Mouse (Mus musculus): Measurements from ENCODE around the gene Exosc9. TPM values are rescaled to one million over a fixed set of nuclear protein-coding genes. Genes with fewer than 3 reads are reported as not detected.

Gene Exosc9
- polyA plus RNA-seq (2015; fragmentation: Nextera tagmentation; extraction: Ambion mirVana), result 94.8 and 95.5 TPM in 2 replicates

DNA sequence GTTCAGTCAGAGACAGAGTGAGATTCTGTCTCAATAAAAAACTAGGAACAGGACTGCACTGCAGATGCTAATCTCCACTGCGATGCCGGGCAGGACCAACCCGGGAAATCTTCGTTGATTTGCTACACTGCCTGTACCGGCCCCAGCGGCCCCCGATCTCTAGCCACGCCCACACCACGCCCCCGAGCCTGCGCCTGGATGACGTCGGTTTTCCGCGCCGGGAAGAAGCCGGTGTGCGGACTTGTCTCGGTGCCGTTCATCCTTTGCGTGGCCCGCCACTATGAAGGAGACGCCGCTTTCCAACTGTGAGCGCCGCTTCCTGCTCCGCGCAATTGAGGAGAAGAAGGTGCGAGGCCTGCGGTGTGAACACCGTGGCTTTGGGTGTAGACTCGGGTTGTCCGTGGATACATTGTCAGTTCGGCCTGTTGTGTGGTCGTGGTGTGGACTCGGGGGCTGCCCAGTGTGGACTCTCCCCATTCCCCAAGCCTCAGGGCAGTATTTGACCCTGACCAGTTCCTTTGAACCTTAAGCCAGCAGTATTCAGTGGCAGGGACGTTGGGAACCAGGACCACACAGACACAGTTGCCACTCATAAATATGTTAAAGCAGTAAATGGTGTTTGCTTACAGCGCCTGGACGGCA, at the start of gene Exosc9:
Gene Exosc9, plus strand, starts transcription at position 201 of the 642 bp plus-strand sequence.
- ATAC-seq (ENCODE audit: low read depth), result peak; percentile 98

DNA sequence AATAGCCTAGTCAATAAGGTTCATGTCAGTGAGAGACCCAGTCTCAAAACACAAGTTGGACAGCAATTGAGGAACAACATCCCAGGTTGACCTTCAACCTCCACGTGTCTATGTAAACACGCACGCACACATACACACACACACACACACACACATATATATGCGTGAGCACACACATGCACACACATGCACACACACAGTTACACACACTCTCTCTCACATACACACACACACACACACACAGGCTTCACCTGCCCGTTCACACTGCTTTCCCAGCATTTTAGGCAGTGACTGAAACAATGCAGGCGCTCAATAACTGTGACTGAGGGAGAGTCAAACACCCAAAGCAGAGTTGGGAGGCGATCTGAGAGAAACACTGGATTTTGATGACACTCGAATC, 47.1 kb upstream of the Exosc9 start:
- Histone ChIP-seq H3K4me2 (no peak overlapping the region), H3K27ac (replicated peaks) (no peak overlapping the region), H3K27me3 (no peaks in the 10 kb centered on the region), H3K9ac (no peak overlapping the region), H3K9me3 (no peaks in the 10 kb centered on the region), H3K4me3 (no peak overlapping the region), H3K36me3 (no peaks in the 10 kb centered on the region), H3K4me1 (replicated peaks) (no peaks in the 10 kb centered on the region)
- ATAC-seq (ENCODE audit: low read depth), result no peak
- 81% methylated on average over 8 of the region's 8 CpGs for WGBS

More for the DNA sequence above, at the start of gene Exosc9:
- WGBS, result under 1% methylated on average over 39 of the region's 39 CpGs
- no peaks in the 10 kb centered on the region for H3K9me3 ChIP-seq
- peak within 1 kb of the TSS; percentile 80 for H3K27ac ChIP-seq (replicated peaks)
- H3K4me1 ChIP-seq (replicated peaks), result peaks cover 23% of the 10 kb centered on the region
- peak within 1 kb of the TSS; percentile 80 for H3K9ac ChIP-seq
- H3K36me3 ChIP-seq, result peaks cover 36% of the 10 kb centered on the region
- no peaks in the 10 kb centered on the region for H3K27me3 ChIP-seq
- peak within 1 kb of the TSS; percentile 85 for H3K4me2 ChIP-seq
- peak within 1 kb of the TSS; percentile 64 for H3K4me3 ChIP-seq

DNA sequence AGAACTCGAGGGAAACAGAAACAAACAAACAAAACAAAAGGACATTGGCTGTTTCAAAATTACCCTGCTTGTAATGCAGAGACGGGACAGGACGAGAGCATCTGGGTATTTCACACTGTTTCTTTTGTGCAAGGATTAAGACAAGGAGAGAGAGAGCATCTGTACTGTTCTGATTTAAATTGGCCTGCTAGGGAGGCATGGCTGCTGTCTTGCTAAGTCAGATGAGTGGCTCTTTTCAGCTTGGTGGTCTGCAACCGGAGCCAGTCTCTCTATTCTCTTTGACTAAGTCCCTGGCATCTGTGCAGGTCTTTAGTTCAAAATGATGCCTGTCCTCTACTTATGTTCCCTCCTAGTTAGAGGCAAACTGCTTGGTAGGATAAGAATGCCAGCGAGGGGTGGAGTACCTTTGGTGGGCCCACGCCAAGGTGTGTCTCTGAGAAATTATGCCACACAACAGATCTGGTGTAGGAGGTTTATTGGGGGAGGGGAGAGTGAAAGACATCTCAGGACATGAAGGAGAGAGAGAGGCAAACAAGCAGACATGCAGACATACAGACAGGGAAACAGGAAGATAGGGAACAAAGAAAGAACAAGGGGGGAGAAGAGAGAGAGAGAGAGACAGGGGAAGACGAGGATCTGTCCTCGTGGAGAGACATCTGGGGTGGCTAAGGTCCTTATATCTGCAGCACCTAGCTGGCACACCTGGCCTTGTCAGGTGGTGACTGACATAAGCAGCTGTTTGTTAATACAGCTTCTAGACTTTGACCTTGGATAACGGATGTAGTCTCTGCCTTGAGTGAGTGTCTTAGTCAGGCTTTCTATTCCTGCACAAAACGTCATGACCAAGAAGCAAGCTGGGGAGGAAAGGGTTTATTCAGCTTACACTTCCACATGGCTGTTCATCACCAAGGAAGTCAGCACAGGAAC, 46.3 kb upstream of the Exosc9 start:
- WGBS, result 68% methylated on average over 10 of the region's 10 CpGs
- Histone ChIP-seq H3K9ac (no peak overlapping the region), H3K4me1 (replicated peaks) (no peaks in the 10 kb centered on the region), H3K4me2 (no peak overlapping the region), H3K9me3 (no peaks in the 10 kb centered on the region), H3K27ac (replicated peaks) (no peak overlapping the region), H3K27me3 (no peaks in the 10 kb centered on the region), H3K36me3 (no peaks in the 10 kb centered on the region), H3K4me3 (no peak overlapping the region)
- ATAC-seq (ENCODE audit: low read depth), result no peak

DNA sequence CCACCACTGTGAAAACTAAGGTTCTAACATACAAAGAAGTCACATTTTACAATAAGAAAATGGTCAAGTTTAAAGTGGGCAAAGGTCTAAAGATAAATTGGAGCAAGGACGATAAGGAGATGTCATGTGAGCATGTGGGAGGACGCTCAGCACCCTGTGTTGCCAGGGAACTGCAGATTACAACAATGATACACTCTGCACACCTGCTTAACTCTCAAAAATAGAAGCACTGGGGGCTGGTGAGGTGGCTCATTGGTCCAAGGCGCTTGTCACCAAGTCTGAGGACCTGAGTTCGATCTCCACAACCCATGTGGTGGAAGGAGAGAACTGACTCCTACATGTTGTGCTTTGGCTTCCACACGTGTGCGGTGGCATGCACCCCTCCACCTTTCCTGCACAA, 40.9 kb upstream of the Exosc9 start:
- Histone ChIP-seq H3K27ac (replicated peaks) (no peak overlapping the region), H3K4me1 (replicated peaks) (no peaks in the 10 kb centered on the region), H3K9ac (no peak overlapping the region), H3K27me3 (no peaks in the 10 kb centered on the region), H3K4me2 (no peak overlapping the region), H3K4me3 (no peak overlapping the region), H3K9me3 (no peaks in the 10 kb centered on the region), H3K36me3 (no peaks in the 10 kb centered on the region)
- WGBS, result 90% methylated on average over 6 of the region's 6 CpGs
- ATAC-seq (ENCODE audit: low read depth), result no peak

DNA sequence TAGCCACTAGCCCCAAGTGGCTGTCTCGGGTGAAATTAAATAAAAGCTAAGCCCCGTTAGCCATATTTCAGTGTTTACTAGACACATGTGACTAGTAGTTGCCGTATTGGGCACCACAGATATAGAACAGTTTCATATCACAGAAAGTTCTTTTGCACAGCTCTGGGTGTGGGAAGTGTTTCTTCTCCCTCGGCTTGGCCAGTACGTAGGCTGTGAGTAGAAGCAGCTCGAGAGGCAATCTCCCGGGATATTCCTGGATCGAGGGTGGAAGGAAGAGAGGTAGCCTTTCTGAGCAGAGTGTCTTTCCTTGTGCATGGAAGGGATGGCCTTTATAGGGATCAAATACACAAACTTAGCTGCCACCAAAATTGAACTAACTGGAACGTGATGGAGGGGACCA, 36.2 kb upstream of the Exosc9 start:
- Histone ChIP-seq H3K4me1 (replicated peaks) (peaks cover 7% of the 10 kb centered on the region), H3K9ac (no peak overlapping the region), H3K36me3 (no peaks in the 10 kb centered on the region), H3K4me3 (no peak overlapping the region), H3K4me2 (no peak overlapping the region), H3K27me3 (peaks cover 22% of the 10 kb centered on the region), H3K27ac (replicated peaks) (no peak overlapping the region), H3K9me3 (no peaks in the 10 kb centered on the region)
- ATAC-seq (ENCODE audit: low read depth), result no peak
- 91% methylated on average over 9 of the region's 9 CpGs for WGBS

DNA sequence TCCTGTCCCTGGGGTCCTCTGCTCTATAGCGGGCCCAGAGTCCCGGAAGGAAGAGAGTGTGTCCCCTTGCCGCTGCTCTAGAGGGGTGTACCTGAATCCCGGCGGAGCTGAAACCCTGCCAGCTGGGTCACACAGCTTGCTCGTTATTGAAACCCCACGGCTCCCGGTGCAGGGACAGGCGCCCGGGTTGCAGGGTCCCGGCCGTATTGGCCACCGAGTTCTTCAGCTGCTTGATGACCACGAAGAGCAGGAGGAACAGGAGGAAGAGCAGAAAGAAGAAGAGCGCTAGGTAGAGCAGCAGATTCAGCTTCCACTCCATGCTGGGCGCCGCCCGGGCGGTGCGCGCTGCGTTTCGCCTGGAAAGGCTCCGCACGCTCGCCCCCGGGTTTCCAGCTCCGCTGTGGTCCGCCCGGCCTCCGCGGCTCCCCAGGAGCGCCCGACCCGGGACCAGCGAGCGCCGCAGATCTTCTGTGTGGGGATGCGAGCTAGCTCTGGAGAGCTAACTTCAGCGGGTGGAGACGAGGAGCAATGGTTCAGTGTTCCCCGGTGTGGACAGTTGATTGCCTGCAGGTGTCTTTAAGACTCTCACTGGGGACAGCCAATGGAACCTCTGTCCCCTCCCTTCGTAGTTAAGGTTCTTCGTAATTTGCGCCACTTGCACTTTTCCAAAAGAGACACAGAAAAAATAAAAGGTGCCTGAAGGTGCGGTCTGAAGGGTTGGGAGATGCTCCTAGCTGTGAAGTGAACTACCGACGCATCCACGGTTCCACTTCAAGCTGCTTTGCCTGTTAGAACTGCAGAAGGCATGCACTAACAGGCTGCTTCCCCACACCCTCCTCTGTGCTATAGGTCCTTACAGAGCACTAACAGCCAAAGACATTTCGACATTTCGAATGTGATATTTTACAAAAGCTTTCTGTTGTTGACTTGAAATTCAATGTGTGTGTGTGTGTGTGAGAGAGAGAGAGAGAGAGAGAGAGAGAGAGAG, 31.0 kb upstream of the Exosc9 start, which contains the start of gene Gm11549:
Gene Gm11549, minus strand, starts transcription at position 741 of the 988 bp plus-strand sequence.
- WGBS, result under 1% methylated on average over 51 of the region's 51 CpGs

DNA sequence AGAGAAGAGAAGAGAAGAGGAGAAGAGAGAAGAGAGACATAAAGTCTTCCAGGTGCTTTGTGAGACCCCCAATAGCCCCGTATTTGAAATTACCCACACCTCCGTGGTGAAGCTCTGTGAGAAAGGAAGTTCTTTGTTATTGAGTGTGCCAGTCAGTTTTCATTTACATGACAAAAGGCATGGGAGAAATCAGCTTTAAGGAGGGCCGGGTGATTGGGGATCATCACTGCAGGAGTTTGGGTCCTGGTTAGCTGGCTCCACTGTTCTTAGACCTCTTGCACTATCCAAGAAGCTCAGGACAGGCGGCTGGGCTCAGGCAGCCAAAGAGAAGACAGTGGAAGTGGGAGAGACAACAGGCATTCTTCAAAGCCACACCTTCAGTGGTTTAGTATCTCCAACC, 30.3 kb upstream of the Exosc9 start:
- Histone ChIP-seq H3K4me2 (peak overlapping the region; percentile 97), H3K27ac (replicated peaks) (no peak overlapping the region), H3K36me3 (no peaks in the 10 kb centered on the region), H3K27me3 (peaks cover 42% of the 10 kb centered on the region), H3K9ac (no peak overlapping the region), H3K4me3 (no peak overlapping the region), H3K9me3 (no peaks in the 10 kb centered on the region), H3K4me1 (replicated peaks) (peaks cover 12% of the 10 kb centered on the region)
- 4% methylated on average over 4 of the region's 4 CpGs for WGBS
- no peak for ATAC-seq (ENCODE audit: low read depth)

More for the DNA sequence above, 31.0 kb upstream of the Exosc9 start, which contains the start of gene Gm11549:
- peak within 1 kb of the TSS; percentile 71 for H3K9ac ChIP-seq
- H3K4me2 ChIP-seq, result peak within 1 kb of the TSS; percentile 97
- H3K4me1 ChIP-seq (replicated peaks), result peaks cover 12% of the 10 kb centered on the region
- peak; percentile 89 for ATAC-seq (ENCODE audit: low read depth)
- H3K9me3 ChIP-seq, result no peaks in the 10 kb centered on the region
- H3K27me3 ChIP-seq, result peaks cover 42% of the 10 kb centered on the region
- H3K27ac ChIP-seq (replicated peaks), result no peak within 1 kb of the TSS
- H3K4me3 ChIP-seq, result peak within 1 kb of the TSS; percentile 56
- no peaks in the 10 kb centered on the region for H3K36me3 ChIP-seq

DNA sequence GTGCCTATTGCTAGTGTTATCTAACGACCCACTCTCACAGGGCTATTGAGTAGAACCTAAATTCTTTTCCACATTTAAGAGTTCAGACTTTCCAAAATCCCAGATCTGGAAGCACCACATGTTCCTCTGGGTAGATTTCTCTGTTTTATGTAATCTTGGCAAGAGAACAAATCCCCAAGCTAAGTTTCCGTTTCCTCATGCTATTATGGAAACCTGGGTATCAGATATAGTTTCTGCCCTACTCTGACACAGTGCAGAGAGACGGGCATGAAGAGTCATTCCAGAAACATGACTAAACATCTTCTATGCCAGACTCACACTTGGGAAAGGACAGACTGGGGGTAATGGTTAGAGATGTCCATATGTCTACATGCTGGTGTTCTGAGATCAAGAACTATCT, 27.9 kb upstream of the Exosc9 start:
- Histone ChIP-seq H3K4me1 (replicated peaks) (peaks cover 12% of the 10 kb centered on the region), H3K36me3 (no peaks in the 10 kb centered on the region), H3K9me3 (no peaks in the 10 kb centered on the region), H3K27me3 (peaks cover 36% of the 10 kb centered on the region), H3K9ac (no peak overlapping the region), H3K4me3 (no peak overlapping the region), H3K4me2 (no peak overlapping the region), H3K27ac (replicated peaks) (no peak overlapping the region)
- no peak for ATAC-seq (ENCODE audit: low read depth)
- WGBS, result 82% methylated on average over 3 of the region's 3 CpGs

DNA sequence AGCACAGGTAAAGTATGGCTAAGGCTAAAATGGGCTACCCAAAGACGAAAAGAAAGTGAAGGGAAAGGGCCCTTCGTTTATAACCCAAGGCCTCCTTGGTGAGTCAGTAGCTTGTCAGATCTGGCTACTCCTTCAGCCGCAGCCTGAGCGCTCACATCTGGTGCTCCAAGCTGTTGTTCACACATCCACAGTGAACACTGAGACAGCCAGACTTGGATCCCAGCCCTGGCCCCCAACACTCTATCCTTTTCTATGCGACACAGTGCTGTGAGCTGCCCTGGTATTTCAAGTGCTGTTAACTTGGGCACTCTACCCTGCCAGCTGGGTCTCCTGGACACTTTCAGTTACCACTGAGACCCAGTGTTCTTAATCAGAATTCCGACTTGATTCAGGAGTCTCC, 22.1 kb upstream of the Exosc9 start:
- H3K9me3 ChIP-seq, result no peaks in the 10 kb centered on the region
- no peak overlapping the region for H3K27ac ChIP-seq (replicated peaks)
- H3K4me1 ChIP-seq (replicated peaks), result peaks cover 18% of the 10 kb centered on the region
- no peak overlapping the region for H3K4me2 ChIP-seq
- no peaks in the 10 kb centered on the region for H3K36me3 ChIP-seq
- peaks cover 20% of the 10 kb centered on the region for H3K27me3 ChIP-seq
- 90% methylated on average over 6 of the region's 6 CpGs for WGBS
- no peak overlapping the region for H3K4me3 ChIP-seq
- no peak overlapping the region for H3K9ac ChIP-seq
- no peak for ATAC-seq (ENCODE audit: low read depth)

DNA sequence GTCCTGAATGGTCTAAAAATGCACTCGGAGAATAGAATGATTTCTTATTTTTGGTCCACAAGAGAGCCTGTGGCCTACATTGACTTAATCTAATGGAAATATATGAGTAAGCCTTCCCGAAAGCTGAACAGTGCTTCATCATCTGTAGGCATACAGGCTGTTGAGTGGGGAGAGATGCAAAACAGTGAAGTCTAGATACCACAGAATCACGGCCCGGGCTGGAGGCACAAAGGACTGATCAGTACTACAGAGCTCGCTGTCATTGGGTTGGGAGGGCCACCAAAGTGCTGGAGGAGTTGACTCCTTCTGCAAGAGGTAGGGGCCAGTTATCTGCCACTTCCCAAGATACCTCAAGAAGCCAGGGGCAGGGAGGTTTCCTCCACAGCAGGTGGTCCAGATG, 21.6 kb upstream of the Exosc9 start:
- Histone ChIP-seq H3K9me3 (no peaks in the 10 kb centered on the region), H3K36me3 (no peaks in the 10 kb centered on the region), H3K4me1 (replicated peaks) (peaks cover 18% of the 10 kb centered on the region), H3K4me2 (no peak overlapping the region), H3K9ac (no peak overlapping the region), H3K27me3 (peaks cover 20% of the 10 kb centered on the region), H3K4me3 (no peak overlapping the region), H3K27ac (replicated peaks) (no peak overlapping the region)
- 84% methylated on average over 5 of the region's 5 CpGs for WGBS
- ATAC-seq (ENCODE audit: low read depth), result no peak

DNA sequence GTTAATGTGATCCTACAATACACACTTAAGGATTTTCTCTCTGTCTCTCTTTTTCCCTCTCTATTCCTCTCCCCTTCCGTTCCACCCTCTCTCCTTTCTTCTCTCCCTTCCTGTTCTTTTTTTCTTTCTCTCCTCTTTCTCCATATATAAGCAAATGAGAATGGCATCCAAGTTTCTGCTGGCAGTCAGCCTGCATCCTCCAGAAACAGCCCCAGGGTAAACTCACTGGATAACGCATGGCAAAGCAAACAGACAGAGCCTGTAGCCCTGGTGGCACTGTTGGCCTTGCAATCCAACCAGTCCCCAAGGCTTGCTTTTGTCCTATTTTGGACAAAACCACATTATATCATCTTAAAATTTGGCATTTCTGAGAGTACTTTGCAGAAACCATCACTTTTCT, 21.2 kb upstream of the Exosc9 start:
- H3K9ac ChIP-seq, result no peak overlapping the region
- 42% methylated on average over 2 of the region's 2 CpGs for WGBS
- H3K4me2 ChIP-seq, result no peak overlapping the region

More for the DNA sequence above, 21.2 kb upstream of the Exosc9 start:
- Histone ChIP-seq H3K27ac (replicated peaks) (no peak overlapping the region), H3K4me1 (replicated peaks) (peaks cover 18% of the 10 kb centered on the region), H3K27me3 (peaks cover 20% of the 10 kb centered on the region), H3K9me3 (no peaks in the 10 kb centered on the region), H3K4me3 (no peak overlapping the region), H3K36me3 (no peaks in the 10 kb centered on the region)
- no peak for ATAC-seq (ENCODE audit: low read depth)

Data from neural tube, embryonic 13.5 days (tissue).